Mouse (Mus musculus) thymus, postnatal 36 days (tissue): ENCODE results near the gene Ntrk2.
A peak's percentile ranks its signal among the peaks of the same experiment; 100 is the strongest.
"Not testable (repeated sequence)": the region's sequence is repeated elsewhere in the genome, so short reads cannot be mapped to it uniquely, and the experiment has no call there.

ENCODE experiments used
- DNase-seq, 2 experiments: peaks; one replicate each; pipeline ENCODE4 v3.0.0; 2022; ENCODE audit warnings: mixed read lengths in 2 of 2

The Ntrk2 gene

GRCm38 (mm10) chr13:59056859-59057258, 250.5 kb downstream of the Ntrk2 start:
- no peak for DNase-seq

DNA sequence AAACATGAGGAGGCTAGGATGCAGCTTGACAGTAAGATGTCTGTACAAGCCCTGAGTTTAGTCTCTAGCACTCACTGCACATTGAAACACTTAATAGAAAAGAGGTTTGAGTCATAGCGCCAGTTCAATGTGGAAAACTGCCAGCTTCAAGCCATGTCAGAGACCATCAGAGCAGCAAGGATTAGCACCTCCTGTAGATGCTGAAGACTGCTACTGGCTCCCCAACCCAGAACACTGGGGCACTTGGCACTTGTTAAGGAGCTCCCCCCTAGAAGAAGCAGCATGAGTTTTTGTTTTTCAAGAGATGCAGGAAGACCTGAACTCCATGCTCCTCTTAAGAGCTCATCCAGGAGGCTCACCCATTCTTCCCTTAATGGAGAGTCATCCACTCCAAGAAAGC, 251.5 kb downstream of the Ntrk2 start:
- no peak for DNase-seq

DNA sequence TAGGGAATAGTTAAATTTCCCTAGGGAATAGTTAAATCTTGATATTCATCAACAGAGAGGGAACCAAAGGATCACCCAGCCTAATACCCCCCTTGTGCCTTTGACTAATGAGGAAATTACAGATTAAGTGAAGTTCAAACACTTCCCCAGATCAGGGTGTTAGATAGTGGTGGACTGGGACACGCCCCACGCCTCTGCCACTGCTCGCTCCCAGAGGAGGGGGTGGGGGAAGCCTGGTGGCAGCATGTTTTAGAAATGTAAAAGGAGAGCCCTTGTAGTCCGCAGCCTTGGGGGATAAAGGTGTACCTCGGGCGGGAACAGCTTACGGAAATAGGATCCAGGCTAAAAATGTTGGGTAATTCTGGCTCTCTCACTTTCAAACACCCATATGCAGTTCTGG, 252.7 kb downstream of the Ntrk2 start:
- no peak for DNase-seq

GRCm38 (mm10) chr13:59065677-59066076, 259.3 kb downstream of the Ntrk2 start:
- DNase-seq = no peak

DNA sequence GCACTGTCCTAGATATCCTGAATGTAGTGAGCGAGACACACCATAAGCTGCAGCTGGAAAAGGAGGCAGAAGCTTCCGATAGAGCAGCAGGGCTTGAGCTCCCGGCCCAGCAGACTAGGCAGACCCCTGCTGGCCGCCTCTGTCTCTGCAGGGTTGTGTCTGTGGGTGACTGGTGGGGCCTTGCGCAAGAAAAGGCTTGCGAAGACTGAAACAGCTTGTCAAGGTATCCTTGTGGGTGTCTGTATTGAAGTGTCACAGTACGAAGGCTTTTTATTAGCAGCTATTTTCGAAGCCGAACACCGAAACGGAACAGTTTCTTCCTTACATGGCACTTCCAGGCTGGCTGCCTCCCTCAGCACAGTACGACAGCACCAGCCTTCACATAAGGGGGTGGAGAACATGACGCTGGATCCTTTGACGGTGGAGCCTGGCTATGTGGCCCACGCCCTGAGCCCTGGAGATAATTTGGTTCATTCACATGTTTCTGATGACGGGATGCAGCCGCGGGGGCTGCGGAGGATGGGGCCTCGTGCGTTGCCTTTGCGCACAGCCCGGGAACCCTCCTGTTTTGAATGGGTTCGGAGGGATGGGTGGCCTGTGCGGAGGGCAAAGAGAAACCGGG, 267.4 kb downstream of the Ntrk2 start:
- DNase-seq = peak; percentile 43 to 48

DNA sequence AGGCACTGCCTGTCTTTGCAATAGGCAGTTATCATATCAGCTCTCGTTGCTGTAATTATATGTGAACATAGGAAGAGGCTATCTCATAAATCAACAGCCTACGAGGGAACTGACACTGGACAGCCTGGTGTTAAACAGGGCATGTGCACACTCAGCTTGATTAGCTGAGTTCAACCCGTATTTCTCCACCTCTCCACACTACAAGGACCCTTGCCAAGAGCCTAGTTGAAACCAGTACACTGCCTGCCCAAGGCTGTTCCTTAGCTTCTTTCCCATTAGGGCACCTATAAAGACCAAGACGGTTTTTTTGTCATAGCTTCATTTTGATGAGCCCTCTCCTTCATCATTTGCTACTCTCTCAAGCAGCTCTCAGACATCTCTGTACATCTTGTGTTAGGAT, 270.1 kb downstream of the Ntrk2 start:
- no peak for DNase-seq

DNA sequence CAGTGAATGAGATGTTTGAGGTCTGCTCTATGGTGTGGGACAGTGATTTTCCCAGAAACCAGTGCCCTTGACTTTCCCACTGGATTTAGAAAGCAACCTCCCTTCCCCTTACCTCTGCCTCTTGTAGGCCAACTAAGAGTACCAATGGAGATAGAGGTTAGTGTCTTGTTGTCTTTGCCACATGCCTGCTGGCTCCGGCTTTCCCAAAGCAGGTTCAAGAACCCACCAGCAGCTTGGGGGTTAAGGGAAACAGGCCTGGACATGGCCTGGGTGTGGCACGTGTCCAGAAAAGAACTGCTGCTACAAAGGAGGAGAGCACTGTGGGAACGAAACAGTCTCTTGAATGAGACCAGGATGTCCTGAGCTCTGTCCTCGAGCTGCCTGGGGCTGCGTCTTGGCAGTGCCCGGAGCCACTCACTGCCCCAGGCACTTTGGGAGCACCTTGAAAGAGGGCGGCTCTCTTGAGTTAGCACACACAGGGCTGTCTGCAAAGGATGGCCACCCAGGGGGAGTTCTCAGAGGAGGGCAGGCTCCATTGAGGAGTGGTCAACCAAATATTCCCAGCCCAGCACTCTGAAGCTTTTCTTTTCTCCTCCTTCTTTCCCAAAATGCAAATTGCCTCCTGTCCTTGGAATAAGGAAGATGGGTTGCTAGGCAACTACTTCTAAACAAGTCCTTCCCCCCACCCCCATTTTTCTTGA, 273.5 kb downstream of the Ntrk2 start:
- DNase-seq = no peak

DNA sequence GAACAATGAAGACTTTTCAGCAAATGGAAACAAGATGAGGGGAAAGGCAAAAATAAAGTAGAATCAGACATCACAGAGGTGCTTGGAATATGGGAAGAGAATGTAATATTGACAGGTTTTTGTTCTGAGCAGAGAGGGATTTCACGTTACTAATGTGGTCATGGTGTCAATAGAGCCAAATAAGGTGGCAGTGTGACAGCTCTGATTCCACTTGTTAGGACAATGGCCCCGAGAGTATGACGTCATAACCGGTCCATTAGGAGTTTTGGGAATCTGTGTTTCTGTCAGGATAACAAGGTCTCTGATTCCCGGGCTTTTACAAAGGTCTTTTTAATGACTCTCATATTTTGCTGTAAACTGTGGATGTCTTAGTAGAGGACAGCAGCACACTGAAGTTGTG, 274.1 kb downstream of the Ntrk2 start:
- DNase-seq = no peak

DNA sequence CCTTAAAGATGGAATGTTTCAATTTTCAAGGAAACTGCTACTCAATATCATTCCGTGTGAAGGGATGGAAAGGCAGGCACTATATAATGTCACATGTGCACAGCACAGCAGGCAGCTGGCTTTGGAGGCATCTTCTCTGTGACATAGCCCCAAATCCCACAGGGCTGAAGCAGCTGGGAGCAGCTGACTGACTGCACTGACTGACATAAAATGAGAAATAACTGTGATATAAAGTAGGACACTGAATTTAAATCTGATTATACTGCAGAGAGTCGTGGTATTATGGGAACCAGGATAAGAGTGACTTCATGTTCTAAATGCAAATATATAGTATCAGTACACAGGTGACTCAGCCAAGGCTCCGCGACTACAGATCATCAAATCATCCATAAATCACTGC, 282.6 kb downstream of the Ntrk2 start:
- no peak for DNase-seq

DNA sequence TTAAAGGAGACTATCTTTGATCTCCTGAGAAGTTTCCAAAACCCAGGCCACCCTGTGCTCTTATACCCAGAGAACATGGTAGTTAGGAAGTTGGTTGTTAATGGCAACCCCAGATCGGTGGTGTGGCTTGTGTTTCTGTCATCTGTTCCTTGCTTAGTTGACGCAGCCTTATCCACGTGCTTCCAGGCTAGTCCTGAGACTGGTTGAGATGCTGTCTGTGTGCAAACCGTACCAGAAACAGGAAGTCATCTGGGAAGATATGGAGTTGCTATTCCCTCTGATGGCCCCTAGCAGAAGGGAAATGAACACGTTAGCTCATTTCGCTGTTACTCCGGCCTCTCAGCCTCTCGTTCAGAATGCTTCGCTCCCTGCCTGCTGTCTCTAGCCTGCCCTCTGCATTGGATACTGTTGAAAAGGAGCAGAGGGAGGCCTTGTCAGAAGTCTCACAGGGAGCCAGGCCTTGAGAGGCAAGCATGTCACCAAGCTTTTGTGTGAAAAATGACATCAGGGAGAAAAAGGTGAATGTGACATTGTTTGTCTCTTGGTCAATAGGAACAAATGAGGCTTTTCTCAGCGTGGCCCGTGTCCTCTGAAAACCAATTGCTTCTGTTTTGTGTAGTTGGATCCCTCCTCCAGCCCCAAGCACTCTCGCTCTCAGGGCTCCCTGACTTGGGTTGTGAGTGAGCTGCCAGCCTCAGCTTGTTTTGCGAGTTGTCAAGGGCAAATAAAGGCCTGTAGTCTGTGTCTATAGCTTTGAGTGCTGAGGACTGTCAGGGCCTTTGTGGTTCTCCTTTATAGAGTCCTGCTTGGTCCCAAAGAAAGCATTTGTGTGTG, 285.0 kb downstream of the Ntrk2 start:
- DNase-seq = no peak

- DNase-seq = no peak
These were observed 285.9 kb downstream of the Ntrk2 start for GRCm38 (mm10) chr13:59092045-59092857.

GRCm38 (mm10) chr13:59092858-59093154, 286.4 kb downstream of the Ntrk2 start:
- DNase-seq = no peak

GRCm38 (mm10) chr13:59094722-59095121, 288.4 kb downstream of the Ntrk2 start:
- DNase-seq = no peak

- DNase-seq = no peak
These were observed 289.5 kb downstream of the Ntrk2 start for GRCm38 (mm10) chr13:59095811-59096391.

DNA sequence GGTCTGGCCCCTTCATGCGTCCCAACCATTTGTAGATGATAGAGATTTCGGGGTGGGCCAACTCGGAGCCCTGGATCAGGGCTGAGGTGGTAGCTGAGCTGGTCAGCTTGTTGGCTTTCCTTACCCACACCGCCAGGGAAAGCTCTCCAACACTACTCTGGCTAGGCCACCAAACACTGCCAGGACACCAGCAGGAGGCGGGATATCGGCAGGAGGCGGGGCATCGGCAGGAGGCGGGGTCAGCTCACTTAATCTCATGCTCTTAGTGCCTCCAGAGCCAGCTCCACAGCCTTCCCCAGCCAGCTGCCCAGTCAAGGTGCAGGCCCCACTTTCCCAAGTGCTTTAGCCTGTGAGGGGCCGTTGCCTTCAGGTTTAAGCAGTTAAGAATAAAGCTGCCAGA, 293.7 kb downstream of the Ntrk2 start:
- DNase-seq = no peak

- DNase-seq = not testable (repeated sequence)
These were observed 301.4 kb downstream of the Ntrk2 start for GRCm38 (mm10) chr13:59107791-59108190.

DNA sequence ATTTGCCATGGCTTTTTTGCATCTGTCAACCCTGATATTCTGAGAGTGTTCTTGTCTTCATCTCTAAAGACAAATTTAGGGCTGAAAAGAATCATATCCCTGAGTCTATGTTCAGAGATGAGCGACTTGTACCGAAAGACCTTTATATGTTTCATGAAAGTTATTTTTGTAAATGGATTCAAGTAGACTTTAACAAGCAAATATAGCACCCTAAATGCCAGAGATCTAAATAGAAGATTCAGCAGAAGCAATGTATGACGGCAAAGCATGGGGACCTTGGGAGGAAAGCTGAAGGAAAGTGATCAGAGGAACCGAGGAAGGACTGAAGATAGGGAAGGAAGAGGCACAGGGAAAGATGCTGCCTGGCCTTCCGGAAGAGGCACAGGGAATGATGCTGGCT, 303.7 kb downstream of the Ntrk2 start:
- DNase-seq = no peak

DNA sequence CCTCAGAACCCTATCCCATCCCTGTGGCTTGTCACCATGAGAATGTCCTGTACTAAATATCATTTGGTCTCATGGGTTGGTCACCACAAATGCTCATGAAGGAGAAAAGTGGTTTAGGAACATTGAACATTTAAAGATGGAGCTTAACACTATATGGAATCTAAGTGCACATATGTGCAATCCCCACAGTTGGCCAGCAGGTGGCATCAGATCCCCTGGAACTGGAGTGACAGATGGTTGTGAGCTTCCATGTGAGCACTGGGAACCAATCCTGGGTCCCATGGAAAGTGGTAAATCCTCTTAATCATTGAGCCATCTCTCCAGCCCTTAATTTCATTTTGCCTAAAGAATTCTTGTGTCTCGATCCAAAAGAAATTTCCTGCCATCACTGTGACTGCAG, 308.3 kb downstream of the Ntrk2 start:
- no peak for DNase-seq

DNA sequence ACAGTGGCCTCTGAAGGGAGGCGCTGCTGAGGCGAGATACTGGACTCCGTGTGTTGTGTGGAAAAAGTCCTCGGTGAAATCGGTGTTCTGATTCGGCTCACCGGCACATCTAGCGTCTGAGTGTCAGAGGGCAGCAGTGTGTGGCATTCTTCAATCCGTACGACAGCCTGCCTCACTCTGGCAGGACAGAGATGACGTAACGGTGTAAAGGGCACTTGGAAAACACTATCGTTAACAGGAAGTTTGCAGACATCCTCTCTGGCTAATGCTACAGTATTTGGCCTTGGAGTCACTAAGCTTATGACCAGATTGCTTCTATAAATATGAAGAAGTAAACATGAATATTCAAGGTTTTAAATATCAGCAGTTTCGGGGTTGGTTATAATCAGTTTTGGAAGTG, 309.2 kb downstream of the Ntrk2 start:
- no peak for DNase-seq

DNA sequence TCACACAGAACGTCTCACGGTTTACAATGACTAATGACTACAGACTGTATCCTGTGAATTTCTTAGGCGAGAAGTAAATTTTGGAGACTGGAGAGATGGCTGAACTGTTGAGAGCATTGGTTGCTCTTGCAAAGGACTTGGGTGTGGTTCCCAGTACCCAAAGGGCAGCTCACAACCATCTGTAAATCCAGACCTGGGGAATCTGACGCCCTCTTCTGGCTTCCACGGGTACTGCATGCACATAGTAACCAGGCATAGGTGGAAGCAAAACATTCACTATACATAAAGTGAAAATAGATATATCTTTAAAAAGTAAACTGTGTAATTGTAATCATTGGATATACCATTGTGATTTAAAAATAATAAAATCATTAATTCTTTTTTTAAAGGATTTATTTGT, 310.9 kb downstream of the Ntrk2 start:
- no peak for DNase-seq

GRCm38 (mm10) chr13:59119596-59120394, 313.4 kb downstream of the Ntrk2 start:
- DNase-seq = no peak

- DNase-seq = no peak
These were observed 336.9 kb downstream of the Ntrk2 start for GRCm38 (mm10) chr13:59143141-59143744.
